Mouse (Mus musculus) left cerebral cortex, adult 2 months (tissue): ENCODE results near the gene Csrp3. TPM values are rescaled to one million over a fixed set of nuclear protein-coding genes. Genes with fewer than 3 reads are reported as not detected.

ENCODE experiments used
- DNase-seq, 2 experiments: peaks; one replicate each; pipeline ENCODE4 v3.0.0; 2021 to 2022; ENCODE audit warnings: low spot score in 2 of 2, mixed read lengths in 1 of 2; ENCODE audit errors: extremely low spot score in 1 of 2
- H3K27ac ChIP-seq: fragments of 200-600 bp; 2 replicates; pipeline ENCODE4 v1.8.1; 2022
- H3K4me3 ChIP-seq: fragments of 200-600 bp; 2 replicates; pipeline ENCODE4 v1.8.1; 2022
- CTCF ChIP-seq: fragments of 200-600 bp; IDR thresholded peaks from 2 replicates; pipeline ENCODE4 v1.8.1; 2022; ENCODE audit warnings: antibody characterized with exemption, mild to moderate bottlenecking, moderate library complexity
- intact Hi-C: fragments of 180-260 bp; cut with DNase I; formaldehyde crosslinking; loops from one replicate; pipeline ENCODE4 v1.15.1; 2025
- total RNA-seq, 2 experiments: library from RNA; stranded (reverse); gene quantifications; 2 replicates each; pipeline ENCODE4 v1.2.3; 2021

Csrp3 gene
- total RNA-seq, 2 experiments from 2014 or later, result not detected

DNA sequence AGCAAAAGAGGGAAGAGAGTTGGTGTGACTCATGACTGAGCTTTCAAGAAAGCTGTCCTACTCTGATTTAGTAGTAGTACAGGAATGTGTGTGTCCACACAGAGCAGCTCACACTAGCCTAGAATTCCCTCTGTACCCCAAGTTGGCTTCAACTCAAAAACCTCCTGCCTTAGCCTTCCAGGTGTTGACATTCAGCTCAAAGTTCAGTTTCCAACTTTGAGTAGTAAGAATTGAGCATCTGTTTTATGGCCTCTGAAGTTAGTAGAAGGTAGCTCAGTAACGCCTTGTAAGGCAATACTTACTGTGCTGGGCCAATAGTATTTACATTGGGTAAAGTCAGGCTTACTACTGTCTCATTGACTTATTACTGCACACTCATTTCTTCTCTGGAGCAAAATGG, 34.2 kb downstream of the Csrp3 start:
- H3K4me3 ChIP-seq, result no peak overlapping the region
- no peak overlapping the region for H3K27ac ChIP-seq
- TF ChIP-seq CTCF, result no peak
- intact Hi-C loops, result no loop called here
- no peak for DNase-seq

GRCm38 (mm10) chr7:48812358-48812757, 35.5 kb downstream of the Csrp3 start:
- DNase-seq, result no peak
- no peak overlapping the region for H3K27ac ChIP-seq
- intact Hi-C loops, result no loop called here
- H3K4me3 ChIP-seq, result no peak overlapping the region
- no peak for TF ChIP-seq CTCF

GRCm38 (mm10) chr7:48810652-48811051, 37.2 kb downstream of the Csrp3 start:
- no peak for DNase-seq
- TF ChIP-seq CTCF, result no peak
- Histone ChIP-seq H3K4me3 (no peak overlapping the region), H3K27ac (no peak overlapping the region)
- intact Hi-C loops, result no loop called here

DNA sequence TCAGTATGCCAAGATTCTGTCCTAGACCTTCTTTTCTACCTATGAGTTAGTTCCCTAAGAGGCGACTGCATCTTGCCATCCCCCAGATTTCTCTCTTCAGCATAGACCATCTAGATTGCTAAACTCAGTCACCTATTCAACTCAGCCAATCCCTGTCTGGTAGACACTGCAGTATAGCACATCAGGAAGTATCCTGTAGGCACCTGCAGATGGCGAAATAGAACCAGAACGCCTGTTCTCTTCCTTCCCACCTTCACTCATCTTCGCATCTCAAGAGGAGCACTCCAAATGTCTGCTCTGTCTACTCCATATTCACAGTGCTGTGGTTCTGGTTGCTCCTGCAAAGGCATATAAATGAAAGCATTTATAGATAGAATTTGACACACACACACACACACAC, 41.2 kb downstream of the Csrp3 start:
- no peak; the same call in none of the 2 replicates for TF ChIP-seq CTCF
- H3K4me3 ChIP-seq, result no peak overlapping the region
- intact Hi-C loops, result no loop called here
- no peak overlapping the region for H3K27ac ChIP-seq
- no peak for DNase-seq

DNA sequence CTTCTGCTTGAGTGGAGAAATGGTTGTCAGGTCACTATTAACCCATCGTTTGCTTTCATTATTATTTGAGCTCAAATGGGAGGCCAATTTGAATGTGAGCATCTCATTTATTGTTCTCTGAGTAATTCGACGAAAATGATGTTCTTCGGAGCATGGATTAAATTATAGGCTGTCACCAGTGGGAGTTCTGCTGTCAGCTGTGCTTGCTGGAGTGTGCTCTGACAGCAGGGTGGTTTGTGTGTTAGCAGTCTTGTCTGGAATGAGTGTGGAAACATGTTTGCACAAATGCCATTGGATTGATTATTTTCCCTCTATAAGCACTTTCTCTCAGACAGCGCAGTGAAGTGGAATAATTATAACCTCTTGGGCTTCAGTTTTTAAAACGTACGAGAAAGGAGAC, 44.5 kb downstream of the Csrp3 start:
- Histone ChIP-seq H3K27ac (no peak overlapping the region), H3K4me3 (no peak overlapping the region)
- intact Hi-C loops, result no loop called here
- TF ChIP-seq CTCF, result no peak
- no peak for DNase-seq

GRCm38 (mm10) chr7:48795130-48795529, 52.7 kb downstream of the Csrp3 start:
- TF ChIP-seq CTCF, result no peak
- intact Hi-C loops, result no loop called here
- DNase-seq, result no peak
- H3K27ac ChIP-seq, result no peak overlapping the region
- no peak overlapping the region for H3K4me3 ChIP-seq

DNA sequence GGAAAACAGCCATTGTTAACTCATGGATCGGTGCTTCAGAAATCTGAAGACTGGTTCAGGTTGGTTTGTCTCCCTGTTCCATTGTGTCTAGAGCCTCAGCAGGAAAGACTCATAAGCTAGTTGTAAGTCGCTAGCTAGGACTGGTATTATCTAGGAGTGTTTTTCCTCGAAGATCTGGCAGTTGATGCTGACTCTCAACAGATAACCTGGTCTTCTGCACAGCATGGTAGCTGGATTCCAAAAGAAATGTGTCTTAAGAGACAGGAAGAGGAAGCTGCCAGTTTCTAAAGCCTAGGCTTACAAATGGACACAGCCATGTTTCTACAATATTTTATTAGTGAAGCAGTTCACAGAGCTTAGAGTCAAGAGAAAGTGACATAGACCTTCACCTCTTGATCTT, 56.4 kb downstream of the Csrp3 start:
- no peak for DNase-seq
- Histone ChIP-seq H3K27ac (no peak overlapping the region), H3K4me3 (no peak overlapping the region)
- intact Hi-C loops, result no loop called here
- no peak for TF ChIP-seq CTCF

DNA sequence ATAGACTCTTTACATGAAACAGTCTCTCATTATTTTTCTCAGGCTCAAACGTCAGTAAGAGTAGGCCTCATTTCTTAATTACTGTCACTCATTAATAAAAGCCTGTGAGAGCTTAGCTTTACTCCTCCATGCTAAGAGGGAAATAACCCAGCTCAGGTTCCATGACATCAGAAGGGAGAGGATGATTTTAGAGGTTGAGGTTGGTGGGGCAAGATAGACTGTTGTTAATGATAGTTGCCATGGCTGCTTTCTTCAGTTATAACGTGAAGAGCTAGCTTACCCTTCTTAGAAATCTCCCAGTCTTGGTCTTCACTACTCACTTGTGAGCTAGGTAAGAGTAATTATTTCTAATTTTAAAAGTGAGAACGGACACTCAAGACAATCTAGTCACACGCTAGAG, 57.7 kb downstream of the Csrp3 start:
- no peak overlapping the region for H3K27ac ChIP-seq
- no peak for DNase-seq
- intact Hi-C loops, result no loop called here
- H3K4me3 ChIP-seq, result peak overlapping the region; percentile 86
- TF ChIP-seq CTCF, result no peak

GRCm38 (mm10) chr7:48788851-48789572, 58.8 kb downstream of the Csrp3 start, which contains the start of gene Zdhhc13:
Gene Zdhhc13 (plus strand): TSS chr7:48789003.
- intact Hi-C loops, result loop anchor here (1.0 kb wide), 1 partner anchor 39 kb away; no protein-coding TSS in a partner anchor
- TF ChIP-seq CTCF, result no peak
- DNase-seq, result peak; percentile 93

GRCm38 (mm10) chr7:48788348-48788747, 59.5 kb downstream of the Csrp3 start:
- intact Hi-C loops, result no loop called here
- no peak for DNase-seq
- peak overlapping the region; percentile 86 for H3K4me3 ChIP-seq

More at GRCm38 (mm10) chr7:48788851-48789572, 58.8 kb downstream of the Csrp3 start, which contains the start of gene Zdhhc13:
- peak within 1 kb of the TSS; percentile 85 for H3K27ac ChIP-seq
- peak within 1 kb of the TSS; percentile 86 for H3K4me3 ChIP-seq

DNA sequence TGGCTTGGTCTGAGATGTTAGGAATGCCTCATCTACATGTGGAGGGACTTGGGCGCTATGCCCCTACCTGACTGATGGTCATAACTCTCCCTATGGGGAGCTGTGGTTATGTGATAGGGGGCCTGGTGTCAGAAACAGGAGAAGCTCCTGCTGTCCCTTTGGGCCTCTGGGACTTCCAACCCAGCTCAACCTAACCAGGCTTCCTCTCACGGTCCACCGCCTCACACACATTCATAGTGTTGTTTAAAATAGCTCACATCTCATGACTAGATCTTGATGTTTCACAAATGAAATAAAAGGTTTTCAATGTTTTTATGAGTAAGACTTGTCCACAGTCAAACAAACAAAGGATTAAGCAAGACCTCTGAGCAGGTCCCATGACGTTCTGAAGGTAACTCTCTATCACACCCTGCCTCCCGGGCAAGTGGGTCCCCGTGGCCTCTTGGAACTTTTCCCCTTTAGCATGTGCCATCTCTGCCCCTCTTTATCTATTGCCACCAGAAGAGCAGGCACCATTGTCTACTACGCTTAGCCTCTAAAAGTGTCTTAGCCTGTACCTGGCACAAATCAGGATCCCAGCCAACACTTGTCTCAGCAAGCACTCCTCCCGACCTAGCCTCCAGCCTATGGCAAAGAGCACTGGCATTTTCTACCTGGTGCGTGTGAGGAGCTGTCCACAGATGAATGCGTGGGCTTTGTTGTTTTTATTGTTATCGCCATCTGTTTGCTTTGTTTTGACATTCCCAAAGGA, 62.9 kb downstream of the Csrp3 start:
- H3K4me3 ChIP-seq, result no peak overlapping the region
- intact Hi-C loops, result no loop called here
- no peak overlapping the region for H3K27ac ChIP-seq
- no peak for DNase-seq
- no peak for TF ChIP-seq CTCF

More at GRCm38 (mm10) chr7:48788348-48788747, 59.5 kb downstream of the Csrp3 start:
- TF ChIP-seq CTCF, result no peak
- peak overlapping the region; percentile 9; the same call in 1 of the 2 replicates for H3K27ac ChIP-seq

DNA sequence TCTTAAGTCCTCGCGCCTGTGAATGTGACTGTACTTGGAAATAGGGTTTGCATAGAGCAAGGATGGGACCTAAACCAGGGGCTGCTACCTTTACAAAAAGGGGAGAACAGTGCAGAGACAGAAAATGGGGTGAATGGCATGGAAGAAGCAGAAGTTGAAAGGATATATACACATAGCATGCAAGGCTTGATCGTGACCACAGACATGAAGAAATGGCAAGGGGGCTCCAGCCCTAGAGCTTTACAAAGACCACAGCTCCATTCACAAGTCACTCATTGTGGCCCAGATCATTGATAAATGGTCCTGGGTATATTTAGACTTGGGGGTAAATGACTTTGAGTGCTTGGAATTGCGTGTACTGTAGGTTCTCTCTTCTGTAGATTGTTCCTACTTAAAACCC, 65.4 kb downstream of the Csrp3 start:
- Histone ChIP-seq H3K27ac (no peak overlapping the region), H3K4me3 (no peak overlapping the region)
- intact Hi-C loops, result no loop called here
- no peak for TF ChIP-seq CTCF
- DNase-seq, result no peak

Other genes with a start within 250 kb of the Csrp3 start
- gene Mrgprb3, start 204.2 kb downstream of the Csrp3 start, total RNA-seq, result not detected
- gene Zdhhc13, start 59.0 kb downstream of the Csrp3 start, total RNA-seq, result 10 to 100 TPM; 21.0 to 24.2 TPM
- gene E2f8, start 33.6 kb upstream of the Csrp3 start, total RNA-seq, result under 1 TPM; 0.09 to 0.23 TPM
- gene Nav2, start 60.7 kb upstream of the Csrp3 start, total RNA-seq, result 100 to 1,000 TPM; 102 to 119 TPM